Mouse (Mus musculus) left cerebral cortex, postnatal 4 days (tissue): ENCODE data around the gene Kcnj10. TPM values are rescaled to one million over a fixed set of nuclear protein-coding genes. Genes with fewer than 3 reads are reported as not detected.

Experiments used
- DNase-seq: peaks from one replicate; pipeline ENCODE4 v3.0.0-alpha.2; 2022
- intact Hi-C: fragments of 180-260 bp; cut with DNase I; formaldehyde crosslinking; loops from one replicate; pipeline ENCODE4 v1.15.1; 2025
- total RNA-seq, 2 experiments: library from RNA; stranded (reverse); gene quantifications; 2 replicates each; pipeline ENCODE4 v1.2.3; 2021

The Kcnj10 gene
- total RNA-seq, 2 experiments from 2014 or later, result 20.4 to 21.3 TPM

- DNase-seq, result no peak
- intact Hi-C loops, result no loop called here
Observed at GRCm38 (mm10) chr1:172328461-172328860, 12.5 kb upstream of the Kcnj10 start.

DNA sequence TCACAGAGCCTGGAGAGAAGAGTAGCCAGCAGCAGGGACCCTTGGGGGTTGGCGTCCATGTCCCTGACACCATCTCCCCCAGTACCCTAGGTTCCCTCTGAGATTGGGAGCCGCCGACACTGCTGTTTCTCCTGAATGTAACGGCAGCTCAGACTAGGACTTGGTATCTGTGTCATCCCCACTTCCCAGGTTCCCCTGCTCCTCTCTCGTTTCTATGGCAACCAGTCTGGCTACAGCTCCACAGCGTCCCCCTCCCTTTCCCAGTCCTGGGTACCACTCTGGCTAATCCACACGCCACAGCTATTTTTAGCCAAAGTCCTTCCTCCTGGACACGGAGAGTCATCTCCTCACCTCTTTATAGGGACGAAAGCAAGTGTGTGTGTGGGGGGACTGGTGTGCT is 11.9 kb upstream of the Kcnj10 start, which contains the start of gene Kcnj9:
Kcnj9 (minus strand) TSS at position 188 of the 400 bp plus-strand sequence.
- intact Hi-C loops, result no loop called here
- peak; percentile 71 for DNase-seq

GRCm38 (mm10) chr1:172329616-172330015 is 11.4 kb upstream of the Kcnj10 start:
- intact Hi-C loops, result no loop called here
- DNase-seq, result no peak

- intact Hi-C loops, result no loop called here
- no peak for DNase-seq
Observed at GRCm38 (mm10) chr1:172331422-172331947, 9.5 kb upstream of the Kcnj10 start.

GRCm38 (mm10) chr1:172332925-172333324 is 8.1 kb upstream of the Kcnj10 start:
- intact Hi-C loops, result no loop called here
- no peak for DNase-seq

- intact Hi-C loops, result no loop called here
Observed at GRCm38 (mm10) chr1:172333512-172333911, 7.5 kb upstream of the Kcnj10 start.

DNA sequence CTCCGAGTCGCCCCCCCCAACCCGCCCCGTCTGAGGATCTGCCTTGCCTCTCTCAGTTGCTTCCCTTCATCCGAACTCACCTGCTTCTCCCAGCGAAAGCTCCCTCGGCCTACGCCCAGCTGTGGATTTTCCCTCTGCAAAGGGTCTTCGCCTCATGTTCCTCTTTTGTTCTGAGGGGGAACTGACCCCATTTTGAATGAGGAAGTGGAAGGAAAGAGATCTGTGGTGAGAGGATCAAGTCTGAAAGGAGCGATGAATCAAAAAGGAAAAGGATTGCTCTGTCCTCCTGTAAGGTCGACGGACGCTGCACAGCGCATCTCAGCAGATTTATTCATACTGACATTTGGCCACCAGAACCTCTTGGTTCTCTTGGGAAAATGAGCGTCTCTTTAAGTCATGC is 5.2 kb upstream of the Kcnj10 start:
- intact Hi-C loops, result no loop called here
- no peak for DNase-seq

More at GRCm38 (mm10) chr1:172333512-172333911, 7.5 kb upstream of the Kcnj10 start:
- no peak for DNase-seq

- intact Hi-C loops, result no loop called here
- no peak for DNase-seq
Observed at GRCm38 (mm10) chr1:172337411-172338185, 3.4 kb upstream of the Kcnj10 start.

GRCm38 (mm10) chr1:172341386-172341785 is 376 bp downstream of the Kcnj10 start:
- DNase-seq, result no peak
- intact Hi-C loops, result no loop called here

GRCm38 (mm10) chr1:172342729-172343128 is 1.7 kb downstream of the Kcnj10 start:
- intact Hi-C loops, result no loop called here
- peak; percentile 82 for DNase-seq

DNA sequence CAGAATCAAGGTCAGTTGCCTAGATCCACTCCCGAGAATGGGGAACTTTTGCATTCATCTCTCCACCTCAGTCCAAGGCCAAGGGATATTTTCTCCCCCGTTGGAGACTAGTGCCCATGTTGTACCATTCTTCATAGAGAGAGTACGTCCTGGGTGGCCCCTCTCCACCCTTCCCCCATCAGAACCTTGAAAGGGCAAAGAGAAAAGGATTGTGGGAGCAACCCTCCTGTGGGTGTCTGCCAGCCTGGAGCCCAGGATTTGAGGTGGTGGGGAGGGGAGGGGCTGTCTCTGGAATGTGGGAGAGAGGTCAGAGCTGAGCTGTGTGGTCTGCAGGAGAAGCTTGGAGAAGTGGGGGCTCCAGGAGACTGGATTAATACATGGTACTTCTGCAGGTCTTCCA is 2.9 kb downstream of the Kcnj10 start:
- no peak for DNase-seq
- intact Hi-C loops, result no loop called here

DNA sequence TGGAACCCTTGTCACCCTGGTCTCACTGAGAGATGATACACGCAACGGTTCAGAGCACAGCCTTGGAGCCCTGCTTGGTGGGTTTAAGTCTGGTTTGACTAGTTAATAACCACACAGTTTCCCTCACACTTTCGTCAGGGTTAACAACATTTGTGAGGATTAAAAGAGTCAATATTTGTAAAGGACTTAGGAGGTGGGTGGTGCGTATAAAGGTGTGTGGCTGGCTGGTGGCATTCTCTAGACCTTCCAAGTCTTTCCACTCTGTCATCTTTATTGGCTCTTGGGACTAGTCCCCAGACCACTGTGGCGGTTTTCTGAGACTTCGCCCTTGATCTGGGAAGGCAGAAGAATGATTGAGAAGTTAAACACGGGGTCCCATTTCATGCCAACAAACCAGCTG is 3.8 kb downstream of the Kcnj10 start:
- DNase-seq, result no peak
- intact Hi-C loops, result no loop called here

- intact Hi-C loops, result no loop called here
- no peak for DNase-seq
Observed at GRCm38 (mm10) chr1:172346707-172347106, 5.7 kb downstream of the Kcnj10 start.

DNA sequence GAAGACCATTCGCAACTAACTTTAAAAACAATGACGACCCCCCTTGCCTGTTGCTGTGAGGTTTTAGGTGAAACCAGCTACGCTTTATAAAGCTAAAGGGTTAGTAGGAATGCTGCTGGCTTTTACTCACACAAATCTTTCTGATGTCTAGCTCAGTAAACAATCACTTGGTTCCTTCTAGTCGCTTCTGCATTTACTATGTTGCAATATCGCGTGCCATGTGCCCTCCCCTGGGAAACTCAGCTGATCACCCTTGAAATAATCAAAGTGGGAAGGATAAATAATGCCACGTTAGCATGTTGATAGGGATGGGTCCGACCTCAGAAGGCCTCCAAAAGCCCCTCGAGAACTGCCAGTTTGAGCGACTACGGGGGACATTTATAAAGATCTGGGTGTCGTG is 6.4 kb downstream of the Kcnj10 start:
- intact Hi-C loops, result no loop called here
- DNase-seq, result no peak

DNA sequence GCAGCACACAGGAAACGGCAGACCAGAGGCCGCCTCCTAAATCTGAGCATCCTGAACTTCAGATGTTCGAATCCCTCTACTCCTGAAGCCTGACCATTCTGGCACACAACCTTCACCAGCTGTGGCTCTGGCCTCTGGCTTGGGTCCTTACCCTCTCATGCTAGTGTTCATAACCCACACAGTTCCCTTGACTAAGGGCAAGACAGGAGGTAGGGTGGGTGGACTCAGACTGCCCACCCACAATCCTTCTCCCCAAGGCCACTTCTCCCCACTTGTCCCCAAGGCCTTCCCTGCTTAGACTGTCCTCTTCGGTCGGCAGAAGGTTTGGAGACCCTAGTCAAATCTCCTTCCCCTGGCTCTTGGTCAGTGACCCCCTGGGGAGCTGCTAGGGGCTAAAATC is 8.5 kb downstream of the Kcnj10 start:
- no peak for DNase-seq
- intact Hi-C loops, result no loop called here

DNA sequence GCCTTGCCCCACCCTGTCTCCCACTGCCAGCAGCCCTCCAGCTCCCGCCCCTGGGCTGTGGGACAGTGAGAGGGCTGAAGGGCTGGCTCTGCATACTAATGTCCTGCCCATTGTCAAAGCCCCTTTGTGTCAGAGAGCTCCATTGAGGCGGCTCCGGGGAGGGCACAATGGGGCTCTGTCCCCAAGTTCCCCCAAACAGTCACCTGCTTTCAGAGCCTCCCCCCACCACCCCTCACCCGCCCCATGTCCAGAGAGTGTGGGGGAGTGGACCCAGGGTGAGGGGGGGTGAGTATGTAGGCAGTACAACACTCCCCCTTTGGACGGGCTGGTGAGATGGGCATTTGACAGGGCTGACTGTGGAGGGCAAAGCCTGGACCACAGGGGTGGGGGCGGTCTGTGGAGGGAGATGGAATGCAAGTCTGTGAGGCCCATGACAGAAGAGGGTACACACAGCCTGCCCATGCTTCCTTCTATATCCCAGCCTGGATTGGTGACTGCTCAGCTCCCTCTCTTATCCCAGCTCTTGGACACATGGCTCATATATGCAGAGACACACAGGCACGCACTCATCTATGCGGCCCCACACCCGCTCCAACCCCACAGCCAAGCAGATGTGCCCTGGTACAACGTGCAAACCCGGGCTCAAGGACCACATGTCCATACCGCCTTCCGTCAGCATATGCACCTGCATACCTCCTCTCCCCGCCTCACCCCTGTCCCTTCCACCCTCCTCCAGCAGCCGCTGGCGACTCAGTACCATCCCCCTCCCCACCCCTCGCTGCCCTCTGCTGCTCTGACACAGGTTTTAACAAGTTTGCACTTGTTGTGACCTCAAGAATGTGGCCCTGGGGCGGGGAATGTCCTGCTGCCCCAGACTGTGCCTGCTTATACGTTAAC is 9.2 kb downstream of the Kcnj10 start:
- intact Hi-C loops, result no loop called here
- peak; percentile 72 for DNase-seq

DNA sequence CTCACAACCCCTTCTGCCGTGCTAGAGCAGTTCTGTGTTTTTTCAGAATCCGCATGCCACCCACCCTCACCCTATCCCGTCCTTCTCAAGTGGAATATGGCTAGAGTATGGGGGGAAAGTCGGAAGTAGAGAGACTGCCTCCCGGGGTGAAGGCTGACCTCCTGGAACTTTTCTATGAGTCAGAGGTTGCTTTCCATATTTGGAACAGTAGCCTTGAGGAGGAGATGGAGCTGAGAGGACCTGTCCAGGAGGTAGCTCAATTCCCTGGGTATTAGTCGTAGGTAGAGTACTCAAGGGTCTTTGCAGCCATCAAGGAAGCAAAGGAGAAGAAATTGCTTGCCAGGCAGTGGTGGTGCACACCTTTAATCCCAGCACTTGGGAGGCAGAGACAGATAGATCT is 11.0 kb downstream of the Kcnj10 start:
- intact Hi-C loops, result no loop called here
- no peak for DNase-seq

- DNase-seq, result no peak
- intact Hi-C loops, result no loop called here
Observed at GRCm38 (mm10) chr1:172352453-172352852, 11.4 kb downstream of the Kcnj10 start.

DNA sequence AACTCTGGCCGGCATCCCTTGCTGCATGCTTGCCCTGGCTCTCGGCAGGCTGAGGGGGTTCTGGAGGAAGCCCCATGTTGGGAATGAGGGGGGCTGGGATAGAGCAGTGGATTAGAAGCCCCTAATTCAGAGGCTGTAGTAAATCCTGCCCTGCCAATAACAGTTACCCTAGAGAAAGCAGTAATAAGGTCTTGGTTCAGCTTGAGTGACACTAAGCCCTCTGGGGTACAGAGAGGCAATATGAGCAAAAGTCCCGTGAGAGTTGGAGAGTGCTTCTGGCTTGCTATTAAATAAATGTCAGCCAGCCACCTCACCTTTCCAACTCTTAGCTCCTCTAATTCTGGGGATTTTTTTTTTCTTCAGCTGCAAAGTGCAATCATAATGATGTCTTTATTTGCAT is 14.3 kb downstream of the Kcnj10 start:
- intact Hi-C loops, result no loop called here
- DNase-seq, result no peak

DNA sequence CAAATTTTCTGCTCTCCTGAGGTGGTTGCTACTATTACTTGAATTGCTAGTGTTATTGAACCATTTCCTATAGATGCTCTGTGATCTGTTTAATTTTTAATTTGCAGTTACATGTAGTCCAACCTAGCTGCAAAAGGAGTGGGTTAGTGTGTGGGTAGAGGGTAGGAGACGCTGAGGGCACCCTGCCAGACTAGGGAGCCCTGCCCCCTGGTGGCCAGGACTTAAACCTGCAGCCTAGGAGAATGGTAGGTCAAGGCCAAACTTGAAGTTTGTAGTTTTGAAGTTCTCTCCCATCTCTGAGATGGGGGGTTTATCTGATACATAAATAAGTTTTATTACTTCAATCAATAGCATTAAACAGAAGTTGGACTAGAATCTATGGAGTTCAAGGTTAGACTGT is 16.5 kb downstream of the Kcnj10 start:
- intact Hi-C loops, result no loop called here
- DNase-seq, result peak; percentile 66

GRCm38 (mm10) chr1:172358341-172358740 is 17.3 kb downstream of the Kcnj10 start:
- intact Hi-C loops, result no loop called here
- DNase-seq, result no peak

DNA sequence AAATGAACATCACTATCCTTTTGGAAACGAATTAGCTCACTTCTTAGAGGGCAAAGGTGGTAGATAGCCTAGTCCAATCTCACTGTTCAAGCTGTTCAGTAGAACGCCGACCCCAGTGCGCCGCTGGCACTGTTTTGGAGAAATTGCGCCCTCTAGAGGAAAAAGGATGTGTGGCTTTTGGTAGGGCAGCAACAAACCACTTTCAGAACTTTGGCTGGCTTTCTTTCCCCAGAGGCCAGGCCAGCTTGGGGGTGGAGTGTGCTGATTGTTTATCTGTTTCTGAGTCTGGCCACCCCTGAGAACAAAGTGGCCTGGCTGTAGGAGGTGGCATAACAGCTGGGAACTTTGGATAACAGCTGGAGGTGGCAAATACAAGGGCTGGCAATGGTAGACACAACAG is 23.7 kb downstream of the Kcnj10 start:
- intact Hi-C loops, result no loop called here
- DNase-seq, result peak; percentile 65
